Mouse (Mus musculus): ENCODE data around the gene Ankrd45.
"Not testable (repeated sequence)": the region's sequence is repeated elsewhere in the genome, so short reads cannot be mapped to it uniquely, and the experiment has no call there.

Ankrd45 gene

DNA sequence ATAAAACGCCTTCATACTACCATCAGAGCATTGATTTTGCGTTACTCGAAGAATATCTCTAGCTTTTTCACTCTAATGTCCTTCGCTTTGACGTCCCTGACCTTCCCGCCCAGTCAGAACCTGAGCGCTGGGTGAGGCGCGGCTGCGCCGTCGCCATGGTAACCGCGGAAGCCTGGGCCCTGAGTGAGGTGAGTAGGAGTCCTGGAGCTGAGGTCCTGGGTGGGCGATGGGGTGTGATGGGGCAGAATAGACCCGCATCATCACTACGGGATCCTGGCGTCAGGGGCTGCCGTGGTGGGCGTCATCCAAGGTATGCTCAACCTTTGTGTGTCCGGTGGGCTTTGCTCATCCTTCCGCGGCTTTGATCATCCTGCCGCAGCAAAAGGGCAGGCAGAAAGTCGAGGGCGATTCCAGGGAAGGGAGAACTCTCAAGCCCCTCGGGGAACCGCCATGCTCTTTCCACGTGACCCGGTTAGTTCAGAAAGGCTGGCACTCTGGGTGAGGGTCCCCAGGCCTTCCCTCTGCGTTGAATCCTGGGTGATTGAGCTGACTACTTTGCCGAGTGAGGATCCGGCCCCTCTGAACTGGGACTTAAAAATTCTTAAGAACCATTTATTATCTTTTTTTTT, at the start of gene Ankrd45:
TSS of gene Ankrd45 (plus strand) at position 161 of the 629 bp plus-strand sequence.
- CTCF ChIA-PET = interaction anchor here in 2 of 4 experiments (0.6 to 1.2 kb wide), 5 partner anchors 11 to 208 kb away, joined by 3 read pairs; partner anchors contain the start of gene Klhl20 (in 1 of the 2)
- POLR2A ChIA-PET = interaction anchor here (0.5 to 13.2 kb wide), 27 partner anchors 10 to 886 kb away, joined by 3 to 226 read pairs (median 5); partner anchors contain the start of genes Klhl20 (in 2 of the 4), Zbtb37 (in 2 of the 4), Prdx6 (in 1 of the 4) and Rc3h1 (in 1 of the 4)

DNA sequence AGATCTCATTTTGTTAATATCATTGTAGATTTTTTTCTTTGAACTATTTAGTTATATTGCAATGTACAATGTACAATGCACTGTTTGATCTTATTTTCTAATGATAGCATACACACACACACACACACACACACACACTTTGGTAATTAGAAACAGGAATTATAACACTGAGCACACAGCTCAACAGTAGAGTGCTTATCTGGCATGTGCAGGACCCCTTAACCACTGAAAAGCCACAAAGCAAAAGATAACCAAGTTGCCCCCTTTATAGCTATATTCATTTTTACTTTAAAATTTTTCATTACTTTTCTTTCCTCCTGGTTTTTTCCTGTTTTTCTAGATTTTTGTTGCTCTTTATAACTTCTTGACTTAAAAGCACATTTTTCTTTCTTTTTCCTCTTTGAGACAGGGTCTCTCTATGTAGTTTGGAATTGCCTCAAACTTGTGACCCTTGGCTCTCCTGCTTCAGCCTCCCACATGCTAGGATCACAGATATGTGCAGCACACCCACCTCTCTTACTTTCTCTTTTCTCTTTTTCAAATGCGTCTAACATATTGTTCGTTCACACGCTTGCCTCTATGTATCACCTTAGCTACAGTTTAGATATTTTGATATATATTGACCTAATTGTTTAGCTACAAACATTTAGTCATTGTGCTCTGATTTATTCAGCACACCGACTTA, 42.6 kb upstream of the Ankrd45 start:
- ChIA-PET POLR2A (no interaction called here), CTCF (interaction anchor here in 1 of 4 experiments (0.7 kb wide), 1 partner anchor 99 kb away, joined by 3 read pairs; no protein-coding TSS in a partner anchor)

DNA sequence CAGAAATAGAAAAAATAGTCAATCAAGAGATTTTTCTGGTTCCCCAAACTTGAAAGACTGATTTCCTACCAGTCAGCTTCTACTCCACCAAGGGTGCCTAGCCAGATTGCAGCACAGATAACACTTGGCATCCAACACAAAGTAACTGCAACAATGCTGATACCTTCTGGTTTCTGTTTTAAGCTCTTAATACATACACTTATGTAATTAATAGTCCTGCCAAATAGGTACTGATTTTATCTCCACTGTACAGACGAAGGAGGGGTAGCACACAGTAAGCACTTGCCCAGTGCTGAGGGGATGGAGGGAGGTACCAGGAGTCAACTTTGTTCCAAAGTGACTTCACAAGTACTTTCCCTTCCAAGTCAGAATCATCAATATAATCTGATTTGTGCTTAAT, 38.6 kb upstream of the Ankrd45 start:
- CTCF ChIA-PET = no interaction called here
- POLR2A ChIA-PET = interaction anchor here in 1 of 4 experiments (0.6 kb wide), 1 partner anchor 67 kb away, joined by 3 read pairs; no protein-coding TSS in a partner anchor

DNA sequence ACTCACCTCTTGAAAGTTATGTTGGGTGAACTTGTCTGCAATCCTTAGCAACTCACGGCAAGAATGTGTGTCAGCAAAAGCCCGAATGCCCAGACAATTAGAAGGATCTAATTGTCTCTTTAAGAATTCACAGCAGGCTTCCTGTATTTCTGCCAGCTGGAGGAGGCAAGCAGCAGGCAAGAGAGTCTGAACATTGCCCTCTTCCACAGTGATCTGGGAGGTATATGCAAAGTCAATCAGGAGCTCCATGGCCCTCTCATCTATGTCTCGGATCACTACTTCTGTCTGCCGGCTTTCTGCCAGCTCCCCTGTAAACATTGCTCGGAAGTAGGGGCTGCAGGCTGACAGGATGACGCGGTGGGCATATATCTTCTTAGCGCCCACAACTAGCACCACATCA, 33.3 kb upstream of the Ankrd45 start:
- ChIA-PET POLR2A (interaction anchor here in 3 of 4 experiments (0.8 to 2.8 kb wide), 9 partner anchors 15 to 74 kb away, joined by 3 to 13 read pairs (median 5); partner anchors contain the start of genes Zbtb37 (in 3 of the 3) and Klhl20 (in 1 of the 3)), CTCF (interaction anchor here in 1 of 4 experiments (0.5 to 0.6 kb wide), 2 partner anchors 170 to 854 kb away, joined by 4 to 7 read pairs; no protein-coding TSS in a partner anchor)

DNA sequence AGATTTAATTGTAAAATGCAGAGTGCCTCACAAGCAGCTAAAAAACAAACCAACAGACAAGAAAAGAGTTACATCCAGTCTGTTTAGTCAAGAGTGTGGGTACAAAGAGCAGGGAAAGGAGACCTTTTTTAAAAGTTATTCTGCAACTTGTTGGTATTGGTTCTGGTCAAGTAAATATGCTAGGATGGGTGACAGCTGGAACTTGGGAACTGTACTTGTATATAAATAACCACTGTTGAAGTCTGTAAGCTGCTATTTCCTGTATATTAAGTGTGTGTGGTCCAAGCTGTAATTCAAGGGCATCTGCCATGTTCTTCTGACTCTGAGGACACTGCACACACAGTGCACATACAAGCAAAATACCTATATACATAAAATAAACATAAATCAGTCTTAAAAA, 27.9 kb upstream of the Ankrd45 start:
- CTCF ChIA-PET = interaction anchor here in 1 of 4 experiments (1.1 kb wide), 1 partner anchor 179 kb away, joined by 3 read pairs; no protein-coding TSS in a partner anchor
- POLR2A ChIA-PET = interaction anchor here in 2 of 4 experiments (0.8 to 1.6 kb wide), 6 partner anchors 17 to 80 kb away, joined by 3 to 9 read pairs (median 4); partner anchors contain the start of genes Klhl20 (in 1 of the 2) and Zbtb37 (in 1 of the 2)

DNA sequence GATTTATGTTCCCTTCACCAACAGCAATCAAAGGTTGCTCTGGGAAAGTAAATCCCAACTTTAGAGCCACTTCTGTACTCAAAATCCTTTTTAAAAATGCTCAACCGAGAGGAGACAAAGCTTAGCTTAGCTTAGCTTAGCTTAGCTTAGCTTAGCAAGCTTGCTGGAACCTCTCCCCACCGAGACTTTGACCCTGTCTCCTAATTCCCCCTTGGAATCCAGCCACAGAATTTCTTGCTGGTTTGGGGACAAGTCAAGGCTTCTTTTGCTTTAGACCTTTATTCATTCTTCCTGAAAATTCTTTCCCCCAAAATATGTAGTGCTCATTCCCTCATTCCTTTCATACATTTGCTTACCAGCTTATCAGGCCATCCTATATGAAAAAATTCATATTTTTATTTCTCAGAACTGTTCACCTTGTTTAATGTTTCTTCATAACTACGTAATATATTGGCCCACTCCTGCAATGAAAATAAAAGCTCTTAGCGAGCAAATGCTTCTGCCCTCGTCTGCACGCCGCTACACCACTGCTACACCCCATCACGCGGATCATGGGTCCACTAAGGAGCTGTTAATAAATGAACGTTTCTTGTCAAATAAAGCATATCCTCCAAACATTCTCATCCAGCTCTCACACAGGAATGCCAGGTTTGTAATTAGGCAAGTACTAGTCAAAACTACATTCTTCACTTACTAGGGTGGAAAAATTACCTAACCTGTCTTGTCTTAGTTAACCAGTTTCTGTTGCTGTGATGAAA, 19.7 kb upstream of the Ankrd45 start:
- POLR2A ChIA-PET = interaction anchor here in 3 of 4 experiments (0.5 to 1.9 kb wide), 9 partner anchors 8 to 299 kb away, joined by 3 to 5 read pairs (median 3); partner anchors contain the start of genes Ankrd45 (in 1 of the 3), Klhl20 (in 1 of the 3) and Zbtb37 (in 1 of the 3)

DNA sequence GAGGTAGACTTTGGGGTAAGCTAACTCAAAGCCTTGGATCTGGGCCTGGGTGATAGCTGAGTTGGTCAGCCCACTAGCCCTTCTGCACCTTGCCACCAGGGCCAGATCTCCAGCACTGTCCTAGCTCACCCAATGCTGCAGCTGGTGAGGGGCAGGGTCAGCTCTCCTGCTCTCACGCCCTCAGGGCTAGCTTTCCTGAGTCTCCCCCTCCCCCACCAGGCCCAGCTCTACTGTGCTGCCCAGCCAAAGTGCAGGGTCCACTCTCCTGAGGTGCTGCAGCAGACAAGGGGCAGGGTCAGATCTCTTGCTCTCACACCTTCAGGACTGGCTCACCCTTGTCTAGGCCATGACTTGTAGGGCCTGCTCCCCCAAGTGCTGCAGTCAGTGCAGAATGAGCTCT, 16.0 kb upstream of the Ankrd45 start:
- CTCF ChIA-PET = interaction anchor here in 1 of 4 experiments (0.6 kb wide), 1 partner anchor 850 kb away, joined by 4 read pairs; no protein-coding TSS in a partner anchor

More for the DNA sequence above, 19.7 kb upstream of the Ankrd45 start:
- CTCF ChIA-PET = interaction anchor here in 1 of 4 experiments (1.2 kb wide), 1 partner anchor 73 kb away, joined by 3 read pairs; no protein-coding TSS in a partner anchor

DNA sequence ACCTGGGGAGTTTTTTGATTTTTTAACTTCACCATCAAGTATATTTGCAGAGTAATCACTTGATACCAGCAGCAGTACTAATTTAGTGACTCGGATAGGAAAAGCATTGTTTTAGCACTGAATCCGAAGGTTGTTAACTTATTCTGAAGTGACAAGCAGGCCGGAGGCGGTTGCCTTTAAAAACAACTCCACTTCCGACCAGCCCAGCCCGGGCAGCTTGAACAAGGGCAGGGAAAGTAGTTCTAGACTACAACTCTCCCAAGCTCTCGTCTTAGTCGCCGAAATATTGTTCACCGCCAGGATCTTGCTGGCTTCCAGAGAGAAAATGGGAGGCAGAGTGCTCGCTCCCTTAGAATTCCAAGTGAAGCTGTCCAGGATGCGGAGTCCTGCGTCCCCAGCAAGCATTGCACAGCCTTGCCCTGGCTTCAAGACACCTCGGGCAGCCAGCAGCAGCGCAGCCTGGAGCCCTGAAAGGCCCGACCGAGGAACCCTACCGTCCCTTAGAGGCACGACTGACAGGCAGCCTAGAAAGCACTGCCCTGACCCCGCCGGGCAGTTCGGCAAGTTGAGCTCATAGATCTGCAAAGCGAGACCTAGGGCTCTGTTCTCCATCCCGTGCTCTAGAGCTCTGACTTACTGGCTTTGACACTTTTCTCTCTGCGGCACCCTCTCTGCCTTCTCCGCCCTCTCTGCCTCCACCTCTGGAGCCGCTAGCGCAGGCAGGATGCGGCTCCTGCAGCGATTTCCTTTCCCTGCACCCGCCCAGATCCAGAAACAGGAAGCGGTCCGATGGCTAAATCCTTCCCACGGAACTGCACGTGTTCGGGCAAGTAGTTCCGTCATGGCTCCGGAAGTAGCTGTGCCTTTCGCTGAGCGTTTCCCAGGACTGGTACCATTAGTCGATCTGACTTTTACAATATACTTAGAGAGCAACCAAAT, 11.5 kb upstream of the Ankrd45 start, which contains the start of gene Klhl20:
TSS of gene Klhl20 (minus strand) at position 786 of the 939 bp plus-strand sequence.
- POLR2A ChIA-PET = interaction anchor here (0.5 to 8.2 kb wide), 58 partner anchors 9 to 241 kb away, joined by 3 to 76 read pairs (median 4); partner anchors contain the start of genes Ankrd45 (in 3 of the 4), Zbtb37 (in 3 of the 4), Rc3h1 (in 2 of the 4) and Cenpl (in 1 of the 4)

More for the DNA sequence above, 16.0 kb upstream of the Ankrd45 start:
- POLR2A ChIA-PET = interaction anchor here in 3 of 4 experiments (0.6 to 8.2 kb wide), 7 partner anchors 16 to 956 kb away, joined by 3 to 76 read pairs (median 4); partner anchors contain the start of genes Zbtb37 (in 3 of the 3) and Ankrd45 (in 1 of the 3)

DNA sequence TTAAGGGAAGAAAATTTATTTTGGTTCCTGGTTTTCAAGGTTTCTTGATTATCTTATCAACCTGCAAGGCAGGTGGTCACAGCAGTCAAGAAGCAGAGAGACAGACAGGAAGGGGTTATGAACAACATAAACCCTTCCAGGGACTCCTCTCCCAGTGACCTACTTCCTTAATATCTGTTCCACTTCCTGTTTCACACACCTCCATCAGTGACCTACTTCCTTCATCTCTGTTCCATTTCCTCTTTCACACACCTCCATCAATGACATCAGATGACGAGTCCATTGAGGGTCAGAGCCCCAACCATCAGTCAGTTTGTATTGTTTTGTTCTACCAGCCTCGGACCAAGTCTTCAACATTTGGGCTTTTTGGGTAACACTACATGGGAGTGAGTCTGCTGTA, 3.0 kb upstream of the Ankrd45 start:
- ChIA-PET POLR2A (interaction anchor here in 3 of 4 experiments (0.6 to 13.2 kb wide), 17 partner anchors 8 to 104 kb away, joined by 3 to 226 read pairs (median 8); partner anchors contain the start of genes Klhl20 (in 3 of the 3), Zbtb37 (in 3 of the 3) and Tex50 (in 1 of the 3)), CTCF (no interaction called here)

More for the DNA sequence above, 11.5 kb upstream of the Ankrd45 start, which contains the start of gene Klhl20:
- CTCF ChIA-PET = interaction anchor here in 3 of 4 experiments (0.8 to 1.0 kb wide), 3 partner anchors 12 to 65 kb away, joined by 3 read pairs; no protein-coding TSS in a partner anchor

DNA sequence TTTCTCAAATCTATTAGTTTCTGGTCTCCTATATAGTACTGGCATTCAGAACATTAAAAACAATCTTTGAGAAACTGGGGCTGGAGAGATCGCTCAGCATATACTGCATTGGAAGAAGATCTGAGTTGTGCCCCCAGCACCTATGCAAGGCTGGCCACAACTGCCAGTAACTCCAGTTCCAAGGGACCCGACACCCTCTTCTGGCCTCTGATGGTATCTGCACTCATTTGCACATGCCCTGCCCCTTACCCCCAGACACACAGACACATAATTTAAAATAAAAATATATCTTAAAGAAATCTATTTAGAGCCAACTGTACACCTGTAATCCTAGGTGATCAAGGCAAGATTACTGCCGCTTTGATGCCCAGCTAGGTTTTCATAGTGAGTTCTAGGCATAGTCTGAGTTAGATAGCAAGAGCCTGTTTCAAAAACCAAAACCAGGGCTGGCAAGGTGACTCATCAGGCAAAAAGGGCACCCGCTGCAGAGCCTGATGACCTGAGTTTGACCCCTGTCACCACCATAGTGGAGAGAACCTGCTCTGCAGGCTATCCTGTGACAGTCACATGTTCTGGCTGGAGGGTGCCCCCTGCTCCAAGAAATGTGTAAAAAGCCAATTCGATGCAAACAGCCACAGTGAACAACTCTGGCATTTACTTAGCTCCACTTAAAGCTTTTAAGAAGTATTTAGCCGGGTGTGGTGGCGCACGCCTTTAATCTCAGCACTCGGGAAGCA, 2.3 kb upstream of the Ankrd45 start:
- ChIA-PET CTCF (interaction anchor here in 1 of 4 experiments (0.8 kb wide), 1 partner anchor 56 kb away, joined by 3 read pairs; no protein-coding TSS in a partner anchor), POLR2A (interaction anchor here in 3 of 4 experiments (0.6 to 13.2 kb wide), 21 partner anchors 9 to 111 kb away, joined by 3 to 226 read pairs (median 5); partner anchors contain the start of genes Klhl20 (in 3 of the 3), Zbtb37 (in 3 of the 3), Prdx6 (in 1 of the 3) and Tex50 (in 1 of the 3))

DNA sequence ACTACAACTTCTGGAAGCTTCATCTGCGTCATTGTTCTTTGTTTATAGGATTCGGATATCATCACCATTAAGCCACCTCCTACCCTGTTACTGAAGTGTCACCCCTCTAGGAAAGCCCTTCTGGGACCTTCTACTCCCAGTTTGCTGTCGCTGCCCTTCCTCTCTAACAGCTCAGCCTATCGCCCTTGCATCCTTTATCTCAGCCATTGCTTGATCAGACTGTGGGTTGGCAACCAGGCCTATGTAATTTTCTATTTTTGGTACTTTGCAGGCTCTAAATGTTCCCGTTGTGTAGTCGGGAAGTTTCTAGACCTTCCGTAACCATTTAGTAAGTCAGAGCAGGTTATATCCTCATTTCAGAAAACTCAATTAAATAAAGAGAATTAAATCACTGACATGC, 725 bp downstream of the Ankrd45 start:
- CTCF ChIA-PET = interaction anchor here in 2 of 4 experiments (1.0 to 1.2 kb wide), 3 partner anchors 12 to 53 kb away, joined by 3 read pairs; partner anchors contain the start of gene Klhl20 (in 1 of the 2)
- POLR2A ChIA-PET = interaction anchor here (0.5 to 13.2 kb wide), 25 partner anchors 9 to 886 kb away, joined by 3 to 226 read pairs (median 5); partner anchors contain the start of genes Klhl20 (in 2 of the 4), Zbtb37 (in 2 of the 4), Prdx6 (in 1 of the 4) and Rc3h1 (in 1 of the 4)

DNA sequence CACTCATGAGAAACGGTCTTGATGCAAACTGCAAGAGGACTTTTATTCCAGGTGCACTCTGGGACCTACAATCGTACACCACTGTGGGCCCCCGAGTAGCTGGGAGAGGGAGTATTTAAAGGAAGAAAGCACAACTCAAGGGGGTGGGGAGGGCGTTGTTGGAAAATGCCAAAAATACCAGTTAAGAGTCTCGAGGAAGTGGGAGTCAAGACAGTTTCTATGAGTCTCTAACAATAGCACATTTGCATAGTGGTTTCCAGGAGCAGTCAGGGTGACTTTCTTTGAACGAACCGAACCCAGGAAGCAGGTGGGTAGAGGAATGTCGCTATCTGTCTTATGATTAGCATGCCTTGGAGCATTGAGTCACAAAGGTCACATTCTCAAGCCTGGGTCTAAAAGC, 3.1 kb downstream of the Ankrd45 start:
- POLR2A ChIA-PET = interaction anchor here in 3 of 4 experiments (0.7 to 13.2 kb wide), 7 partner anchors 11 to 126 kb away, joined by 3 to 226 read pairs (median 4); partner anchors contain the start of genes Tex50 (in 1 of the 3) and Zbtb37 (in 1 of the 3)
- CTCF ChIA-PET = not testable (repeated sequence)

DNA sequence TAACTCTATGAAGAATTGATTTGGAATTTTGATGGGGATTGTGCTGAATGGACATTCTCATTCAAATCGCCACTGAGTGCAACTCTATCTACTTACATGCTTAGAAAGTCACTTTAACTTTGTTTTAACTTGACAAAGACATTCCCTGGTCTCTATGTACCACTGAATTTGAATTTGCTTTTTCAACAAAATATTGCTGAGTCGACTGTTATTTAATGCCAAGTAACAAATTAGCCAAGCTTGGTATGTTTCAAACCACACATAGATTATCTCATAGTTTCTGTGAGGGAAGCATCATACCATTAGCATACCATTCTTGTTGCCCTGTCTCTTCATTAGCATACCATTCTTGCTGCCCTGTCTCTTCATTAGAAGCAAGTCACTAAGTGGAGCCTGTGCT, 5.4 kb downstream of the Ankrd45 start:
- CTCF ChIA-PET = no interaction called here
- POLR2A ChIA-PET = interaction anchor here in 2 of 4 experiments (0.7 to 13.2 kb wide), 6 partner anchors 8 to 111 kb away, joined by 3 to 226 read pairs (median 6); partner anchors contain the start of genes Tex50 (in 2 of the 2) and Zbtb37 (in 1 of the 2)

DNA sequence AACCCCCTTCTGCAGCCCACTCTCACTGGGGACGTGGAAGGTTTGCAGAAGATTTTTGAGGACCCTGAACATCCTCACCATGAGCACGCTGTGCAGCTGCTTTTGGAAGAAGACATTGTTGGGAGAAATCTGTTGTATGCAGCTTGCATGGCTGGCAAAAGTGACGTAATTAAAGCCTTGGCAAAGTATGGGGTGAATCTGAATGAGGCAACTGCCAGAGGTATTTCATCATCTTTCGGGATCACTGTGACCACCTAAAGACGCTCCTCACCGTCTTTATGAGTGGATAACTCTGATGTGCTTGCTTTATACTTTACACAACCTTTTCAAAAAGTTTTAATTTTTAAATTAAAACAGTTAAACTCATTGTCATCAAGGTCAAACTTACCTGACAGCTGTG, 8.6 kb downstream of the Ankrd45 start:
- POLR2A ChIA-PET = interaction anchor here in 3 of 4 experiments (1.0 to 5.2 kb wide), 13 partner anchors 8 to 116 kb away, joined by 3 to 37 read pairs (median 7); partner anchors contain the start of genes Zbtb37 (in 3 of the 3), Ankrd45 (in 1 of the 3), Cenpl (in 1 of the 3) and Dars2 (in 1 of the 3)
- CTCF ChIA-PET = interaction anchor here in 1 of 4 experiments (0.8 kb wide), 1 partner anchor 56 kb away, joined by 3 read pairs; no protein-coding TSS in a partner anchor

DNA sequence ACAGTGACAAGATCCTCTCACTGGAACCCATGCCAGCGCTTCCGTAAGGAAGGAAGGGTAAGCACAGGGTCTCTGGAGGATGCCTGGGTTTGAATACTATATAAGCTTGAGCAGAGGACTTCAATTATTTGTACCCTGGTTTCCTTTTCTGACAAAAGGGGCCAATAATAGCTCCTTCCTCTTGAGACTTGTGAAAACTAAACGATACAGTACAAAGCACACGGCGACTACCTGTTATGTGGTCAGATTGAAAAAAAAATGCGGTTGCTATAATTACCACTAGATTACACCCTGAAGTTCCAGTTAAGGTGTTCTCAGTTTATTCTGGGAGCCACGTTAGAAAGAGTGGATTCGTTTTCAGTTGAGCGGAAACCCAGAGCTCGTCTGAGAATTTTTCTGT, 14.1 kb downstream of the Ankrd45 start:
- POLR2A ChIA-PET = interaction anchor here in 3 of 4 experiments (0.6 to 7.7 kb wide), 24 partner anchors 9 to 590 kb away, joined by 3 to 172 read pairs (median 4); partner anchors contain the start of genes Zbtb37 (in 3 of the 3), Ankrd45 (in 2 of the 3) and Klhl20 (in 2 of the 3)
- CTCF ChIA-PET = interaction anchor here in 2 of 4 experiments (0.6 to 1.1 kb wide), 2 partner anchors 100 to 720 kb away, joined by 4 to 16 read pairs; no protein-coding TSS in a partner anchor

All from embryonic stem cell, embryonic (primary cell).